Mouse (Mus musculus): ENCODE measurements around the gene Ppp1r26. TPM values are rescaled to one million over a fixed set of nuclear protein-coding genes. Genes with fewer than 3 reads are reported as not detected.

Gene Ppp1r26
- polyA plus RNA-seq (2016; fragmentation: Nextera tagmentation; extraction: Ambion mirVana): 5.0 and 5.3 TPM in 2 replicates

- DNase-seq (ENCODE audit: low spot score): peak; percentile 61
- under 1% methylated on average over 115 of the region's 118 CpGs for WGBS
- peaks cover 32% of the 10 kb centered on the region for H3K27me3 ChIP-seq (replicated peaks; ENCODE audit: low read depth, poor library complexity, severe bottlenecking)
- H3K4me3 ChIP-seq: peak within 1 kb of the TSS; percentile 84
- H3K36me3 ChIP-seq (replicated peaks): peaks cover 19% of the 10 kb centered on the region
- no peaks in the 10 kb centered on the region for H3K9me3 ChIP-seq
- peak within 1 kb of the TSS; percentile 87 for H3K27ac ChIP-seq (replicated peaks)
- H3K4me1 ChIP-seq: peaks cover 19% of the 10 kb centered on the region
Observed at GRCm38 (mm10) chr2:28446515-28447314, at the start of gene Ppp1r26. Gene Ppp1r26 (plus strand): TSS chr2:28446800.

- WGBS: 63% methylated on average over 2 of the region's 2 CpGs
- no peak overlapping the region for H3K27ac ChIP-seq (replicated peaks)
- DNase-seq (ENCODE audit: low spot score): no peak
Observed at GRCm38 (mm10) chr2:28396928-28397327, 49.7 kb upstream of the Ppp1r26 start.

GRCm38 (mm10) chr2:28397417-28398119 lies 49.0 kb upstream of the Ppp1r26 start:
- DNase-seq (ENCODE audit: low spot score): no peak
- Histone ChIP-seq H3K9me3 (no peaks in the 10 kb centered on the region), H3K4me1 (peaks cover 4% of the 10 kb centered on the region), H3K36me3 (replicated peaks) (no peaks in the 10 kb centered on the region), H3K4me3 (no peak overlapping the region), H3K27me3 (replicated peaks; ENCODE audit: low read depth, poor library complexity, severe bottlenecking) (peaks cover 5% of the 10 kb centered on the region), H3K27ac (replicated peaks) (no peak overlapping the region)
- WGBS: 70% methylated on average over 4 of the region's 4 CpGs

More at GRCm38 (mm10) chr2:28396928-28397327, 49.7 kb upstream of the Ppp1r26 start:
- no peak overlapping the region for H3K4me3 ChIP-seq
- peaks cover 4% of the 10 kb centered on the region; the same call in 1 of the 2 replicates for H3K27me3 ChIP-seq (replicated peaks; ENCODE audit: low read depth, poor library complexity, severe bottlenecking)
- peaks cover 3% of the 10 kb centered on the region for H3K4me1 ChIP-seq
- H3K36me3 ChIP-seq (replicated peaks): no peaks in the 10 kb centered on the region
- H3K9me3 ChIP-seq: no peaks in the 10 kb centered on the region

DNA sequence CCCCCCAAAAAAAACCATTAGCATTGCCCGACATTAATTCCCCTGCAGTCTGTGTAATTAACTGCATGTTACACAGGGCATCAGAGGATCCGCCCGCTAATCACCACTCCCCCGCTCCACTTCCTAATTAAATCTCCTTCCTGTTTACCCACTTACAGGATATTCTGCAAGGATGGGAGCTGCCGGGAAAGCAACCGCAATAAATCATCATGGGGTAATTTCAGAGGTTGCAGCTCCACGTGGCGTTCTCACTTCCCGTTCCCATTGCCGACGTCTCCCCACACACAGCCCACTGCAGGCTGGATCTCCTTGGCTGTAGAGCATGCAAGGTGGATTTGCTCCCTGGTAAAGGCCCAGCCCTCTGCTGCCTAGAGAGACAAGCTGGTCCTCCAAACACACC lies 45.0 kb upstream of the Ppp1r26 start:
- DNase-seq (ENCODE audit: low spot score): no peak
- peaks cover 5% of the 10 kb centered on the region for H3K27me3 ChIP-seq (replicated peaks; ENCODE audit: low read depth, poor library complexity, severe bottlenecking)
- no peak overlapping the region for H3K27ac ChIP-seq (replicated peaks)
- H3K4me1 ChIP-seq: peaks cover 4% of the 10 kb centered on the region
- H3K9me3 ChIP-seq: no peaks in the 10 kb centered on the region
- 73% methylated on average over 11 of the region's 11 CpGs for WGBS
- H3K4me3 ChIP-seq: no peak overlapping the region
- no peaks in the 10 kb centered on the region for H3K36me3 ChIP-seq (replicated peaks)

DNA sequence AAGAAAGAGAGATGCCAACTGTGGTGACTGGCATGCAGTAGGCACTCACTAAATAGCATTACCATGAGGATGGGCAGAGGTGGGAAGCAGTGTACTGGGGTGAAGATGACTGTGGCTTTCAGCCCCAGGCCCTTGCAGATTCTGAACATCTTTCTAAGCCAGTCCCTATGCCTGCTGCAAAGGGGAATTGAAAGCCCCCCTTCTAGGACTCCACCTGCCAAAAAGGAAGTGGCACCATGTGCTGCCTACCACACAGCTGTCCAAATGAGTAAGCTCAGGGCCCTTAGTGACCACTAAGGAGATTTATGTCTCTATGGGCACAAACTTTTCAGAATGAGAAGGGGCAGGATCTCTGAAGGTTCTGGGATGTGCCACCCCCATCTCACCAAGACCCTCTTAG lies 44.5 kb upstream of the Ppp1r26 start:
- no peak overlapping the region for H3K27ac ChIP-seq (replicated peaks)

GRCm38 (mm10) chr2:28407796-28408195 lies 38.8 kb upstream of the Ppp1r26 start:
- 54% methylated on average over 7 of the region's 7 CpGs for WGBS
- Histone ChIP-seq H3K4me1 (peaks cover 11% of the 10 kb centered on the region), H3K36me3 (replicated peaks) (no peaks in the 10 kb centered on the region), H3K27me3 (replicated peaks; ENCODE audit: low read depth, poor library complexity, severe bottlenecking) (no peaks in the 10 kb centered on the region; the same call in 1 of the 2 replicates), H3K9me3 (no peaks in the 10 kb centered on the region), H3K27ac (replicated peaks) (no peak overlapping the region), H3K4me3 (no peak overlapping the region)
- DNase-seq (ENCODE audit: low spot score): no peak

More for the DNA sequence above, 44.5 kb upstream of the Ppp1r26 start:
- Histone ChIP-seq H3K4me3 (no peak overlapping the region), H3K9me3 (no peaks in the 10 kb centered on the region), H3K4me1 (peaks cover 4% of the 10 kb centered on the region), H3K27me3 (replicated peaks; ENCODE audit: low read depth, poor library complexity, severe bottlenecking) (peaks cover 5% of the 10 kb centered on the region), H3K36me3 (replicated peaks) (no peaks in the 10 kb centered on the region)
- no peak for DNase-seq (ENCODE audit: low spot score)

GRCm38 (mm10) chr2:28409144-28409543 lies 37.5 kb upstream of the Ppp1r26 start:
- 88% methylated on average over 4 of the region's 4 CpGs for WGBS
- peaks cover 11% of the 10 kb centered on the region for H3K4me1 ChIP-seq
- H3K9me3 ChIP-seq: no peaks in the 10 kb centered on the region
- no peak for DNase-seq (ENCODE audit: low spot score)
- H3K27me3 ChIP-seq (replicated peaks; ENCODE audit: low read depth, poor library complexity, severe bottlenecking): no peaks in the 10 kb centered on the region
- H3K36me3 ChIP-seq (replicated peaks): no peaks in the 10 kb centered on the region
- no peak overlapping the region for H3K4me3 ChIP-seq
- H3K27ac ChIP-seq (replicated peaks): no peak overlapping the region

DNA sequence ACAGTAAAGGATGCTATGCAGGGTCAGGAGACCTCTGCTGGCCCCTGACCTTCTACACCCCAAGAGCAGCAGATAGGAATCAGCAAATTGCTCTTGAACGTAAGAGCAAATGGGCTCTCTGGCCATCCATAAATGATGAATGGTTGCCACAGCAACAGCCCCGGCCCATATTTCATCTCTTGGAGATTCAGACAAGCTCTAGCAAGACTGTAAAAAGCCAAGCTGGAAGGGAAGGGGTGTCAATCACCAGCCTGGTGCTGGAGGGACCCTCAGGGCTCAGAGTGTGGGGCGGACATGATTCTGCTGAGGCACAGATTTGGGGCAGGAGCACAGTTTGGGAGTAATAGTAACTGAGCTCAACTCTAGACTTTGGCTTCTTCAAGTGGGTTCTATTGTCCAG lies 37.0 kb upstream of the Ppp1r26 start:
- Histone ChIP-seq H3K4me1 (peaks cover 11% of the 10 kb centered on the region), H3K27ac (replicated peaks) (no peak overlapping the region), H3K36me3 (replicated peaks) (no peaks in the 10 kb centered on the region), H3K9me3 (no peaks in the 10 kb centered on the region), H3K4me3 (no peak overlapping the region), H3K27me3 (replicated peaks; ENCODE audit: low read depth, poor library complexity, severe bottlenecking) (no peaks in the 10 kb centered on the region)
- no peak for DNase-seq (ENCODE audit: low spot score)
- 66% methylated on average over 3 of the region's 3 CpGs for WGBS

GRCm38 (mm10) chr2:28412936-28413335 lies 33.7 kb upstream of the Ppp1r26 start:
- H3K27me3 ChIP-seq (replicated peaks; ENCODE audit: low read depth, poor library complexity, severe bottlenecking): no peaks in the 10 kb centered on the region
- 87% methylated on average over 6 of the region's 6 CpGs for WGBS
- DNase-seq (ENCODE audit: low spot score): no peak
- H3K36me3 ChIP-seq (replicated peaks): no peaks in the 10 kb centered on the region
- no peak overlapping the region for H3K27ac ChIP-seq (replicated peaks)
- no peaks in the 10 kb centered on the region for H3K9me3 ChIP-seq
- no peak overlapping the region for H3K4me3 ChIP-seq
- H3K4me1 ChIP-seq: peaks cover 6% of the 10 kb centered on the region

DNA sequence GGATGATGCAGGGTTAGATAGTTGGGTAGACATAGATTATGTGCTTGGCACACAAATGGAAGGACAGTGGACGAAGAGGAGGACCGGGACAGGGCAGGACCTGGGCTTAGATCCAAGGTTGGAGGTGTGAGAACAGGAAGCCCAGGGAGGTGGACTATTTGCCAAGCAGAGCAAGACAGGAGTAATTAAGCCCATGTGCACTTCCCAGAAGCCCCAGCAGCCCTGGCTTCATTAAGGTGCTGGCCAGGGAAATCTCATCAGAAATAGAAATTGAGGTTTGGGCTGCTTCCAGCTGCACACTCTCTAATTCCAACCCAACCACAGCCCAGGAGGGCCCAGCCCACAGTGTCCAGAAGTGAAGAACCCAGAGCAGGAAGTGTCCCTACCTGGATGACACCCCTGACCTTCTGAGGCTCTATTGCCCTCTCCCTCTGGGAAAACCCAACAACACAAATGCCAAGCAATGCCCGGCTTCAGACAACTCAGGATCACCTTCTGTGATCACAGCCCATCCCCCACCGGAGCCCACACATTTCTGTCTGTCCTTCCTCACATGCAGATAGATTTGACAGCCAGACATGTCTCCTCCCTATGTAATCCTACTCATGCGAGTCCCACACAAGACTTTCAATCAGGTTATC lies 32.4 kb upstream of the Ppp1r26 start:
- Histone ChIP-seq H3K4me1 (peaks cover 11% of the 10 kb centered on the region), H3K9me3 (no peaks in the 10 kb centered on the region), H3K27ac (replicated peaks) (no peak overlapping the region), H3K4me3 (no peak overlapping the region), H3K27me3 (replicated peaks; ENCODE audit: low read depth, poor library complexity, severe bottlenecking) (no peaks in the 10 kb centered on the region), H3K36me3 (replicated peaks) (no peaks in the 10 kb centered on the region)
- DNase-seq (ENCODE audit: low spot score): no peak
- WGBS: 90% methylated on average over 5 of the region's 5 CpGs

GRCm38 (mm10) chr2:28414757-28415137 lies 31.9 kb upstream of the Ppp1r26 start:
- H3K36me3 ChIP-seq (replicated peaks): no peaks in the 10 kb centered on the region
- H3K4me1 ChIP-seq: peaks cover 6% of the 10 kb centered on the region; the same call in 1 of the 2 replicates
- DNase-seq (ENCODE audit: low spot score): no peak
- no peak overlapping the region for H3K27ac ChIP-seq (replicated peaks)
- no peaks in the 10 kb centered on the region for H3K9me3 ChIP-seq
- no peaks in the 10 kb centered on the region for H3K27me3 ChIP-seq (replicated peaks; ENCODE audit: low read depth, poor library complexity, severe bottlenecking)
- WGBS: 84% methylated on average over 5 of the region's 5 CpGs
- H3K4me3 ChIP-seq: no peak overlapping the region

DNA sequence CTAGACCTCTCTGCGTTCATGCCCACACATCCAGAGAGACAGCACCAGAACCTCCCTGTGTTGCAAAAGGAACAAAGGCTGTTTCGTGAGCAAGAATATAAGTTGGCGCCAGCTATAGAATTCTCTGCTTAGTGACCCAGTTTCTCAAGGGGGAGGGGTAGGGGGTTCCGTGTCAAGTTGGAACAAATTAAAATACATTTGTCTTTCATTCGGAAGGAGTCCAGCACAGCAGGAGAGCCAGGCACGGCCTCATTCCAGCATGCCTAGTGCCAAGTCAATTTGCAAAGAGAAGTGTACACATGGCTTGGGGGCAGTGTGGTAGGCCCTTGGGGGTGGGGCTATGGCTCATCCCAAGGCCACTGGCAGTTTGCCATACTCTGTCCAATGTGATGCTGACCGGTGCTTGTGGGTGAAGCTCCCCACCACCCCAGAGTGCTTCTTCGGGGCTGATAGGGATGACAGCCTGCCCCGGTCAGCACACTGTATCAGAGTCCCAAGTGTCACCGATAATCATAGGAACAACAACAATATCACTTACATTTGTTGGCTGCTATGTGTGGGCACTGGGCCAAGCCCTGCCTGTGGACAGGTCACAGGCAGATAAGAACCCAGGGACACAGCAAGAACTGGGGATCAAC lies 31.1 kb upstream of the Ppp1r26 start:
- Histone ChIP-seq H3K4me3 (no peak overlapping the region), H3K27ac (replicated peaks) (no peak overlapping the region), H3K4me1 (peaks cover 6% of the 10 kb centered on the region; the same call in 1 of the 2 replicates), H3K9me3 (no peaks in the 10 kb centered on the region), H3K27me3 (replicated peaks; ENCODE audit: low read depth, poor library complexity, severe bottlenecking) (no peaks in the 10 kb centered on the region), H3K36me3 (replicated peaks) (no peaks in the 10 kb centered on the region)
- DNase-seq (ENCODE audit: low spot score): no peak
- WGBS: 80% methylated on average over 10 of the region's 10 CpGs

Measured in embryonic facial prominence, embryonic 10.5 days (tissue).